Mouse (Mus musculus) mesoderm, embryonic 11.5 days (tissue): ENCODE results near the gene Nckap5.
"Not testable (repeated sequence)": the region's sequence is repeated elsewhere in the genome, so short reads cannot be mapped to it uniquely, and the experiment has no call there.

Experiments used
- DNase-seq: peaks from one replicate; pipeline ENCODE4 v3.0.0-alpha.2; 2012; ENCODE audit warnings: low read depth, low spot score

Nckap5 gene

DNA sequence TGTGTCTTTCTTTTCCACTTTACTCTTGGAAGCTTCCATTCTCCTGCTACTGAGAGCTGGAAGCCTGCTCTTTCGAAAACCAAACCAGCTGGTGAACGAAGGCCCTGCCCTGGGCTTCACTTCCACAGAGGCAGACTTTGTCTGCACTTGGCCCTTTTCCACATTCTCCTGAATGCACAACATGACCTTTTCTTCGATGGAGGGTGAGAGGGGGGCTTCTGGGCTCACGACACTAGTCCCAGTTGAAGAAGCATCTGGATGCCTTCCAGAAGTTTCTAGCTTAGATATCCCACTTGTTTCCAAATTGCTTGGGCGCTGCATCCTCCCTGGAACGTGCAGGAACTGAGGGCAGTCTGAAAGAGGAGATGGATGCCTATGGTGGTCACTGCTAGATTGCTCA is 806.1 kb downstream of the Nckap5 start:
- DNase-seq = no peak

DNA sequence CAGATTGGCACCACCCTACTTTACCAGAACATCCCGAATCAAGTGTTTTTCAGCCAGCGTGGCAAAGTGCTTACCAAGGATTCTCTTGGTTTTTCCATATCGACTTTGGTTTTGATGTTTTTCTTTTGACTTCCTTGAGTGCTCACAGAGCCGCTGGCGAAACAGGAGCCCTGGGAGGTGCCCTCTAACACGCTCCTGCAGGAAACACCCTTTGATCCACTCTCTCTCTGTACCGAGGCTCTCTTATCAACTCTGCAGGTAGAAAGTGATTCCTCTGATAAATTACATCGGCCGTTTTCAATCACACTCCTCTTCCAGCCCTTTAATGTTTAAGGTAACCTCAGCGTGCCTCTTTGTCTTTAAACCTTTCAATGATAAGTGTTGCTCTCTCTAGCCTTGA is 807.6 kb downstream of the Nckap5 start:
- no peak for DNase-seq

DNA sequence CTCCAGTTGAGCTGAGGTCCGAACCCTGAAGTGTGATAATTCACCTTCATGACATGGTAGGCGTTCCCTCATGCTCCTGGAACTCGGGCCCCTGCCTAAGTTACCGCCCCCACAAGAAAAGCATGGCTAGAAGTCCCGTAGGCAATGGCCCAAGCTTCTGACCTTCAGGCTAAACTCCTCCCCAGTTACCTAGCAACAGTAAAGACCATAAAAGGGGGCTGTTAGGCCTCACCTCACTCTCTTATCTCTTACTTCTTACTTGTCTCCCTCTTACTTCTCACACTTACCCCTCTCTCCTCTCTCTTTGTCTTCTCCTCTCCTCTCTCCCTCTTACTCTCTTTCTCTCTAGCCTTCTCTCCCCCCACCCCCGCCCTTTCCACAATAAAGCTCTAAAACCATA is 811.9 kb downstream of the Nckap5 start:
- not testable (repeated sequence) for DNase-seq

DNA sequence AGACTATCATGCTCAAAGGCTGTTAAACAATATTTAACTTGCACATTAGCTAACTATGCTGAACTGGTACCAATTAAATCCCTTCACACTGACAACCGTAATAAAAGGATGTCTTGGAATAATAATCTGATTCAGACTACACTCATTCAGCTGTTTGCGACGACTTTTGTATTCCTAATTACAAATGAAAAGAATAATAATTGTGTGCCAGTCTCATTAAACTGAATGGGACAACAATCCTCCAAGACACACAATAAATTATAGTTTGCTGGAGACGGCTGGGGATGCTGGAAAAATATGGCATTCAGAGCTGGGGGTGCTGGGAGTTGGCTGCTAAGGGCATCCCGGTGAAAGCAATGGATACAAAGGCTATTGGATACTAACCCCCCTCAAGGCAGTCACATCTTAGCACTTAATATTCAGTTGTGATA is 818.9 kb downstream of the Nckap5 start:
- DNase-seq = no peak

DNA sequence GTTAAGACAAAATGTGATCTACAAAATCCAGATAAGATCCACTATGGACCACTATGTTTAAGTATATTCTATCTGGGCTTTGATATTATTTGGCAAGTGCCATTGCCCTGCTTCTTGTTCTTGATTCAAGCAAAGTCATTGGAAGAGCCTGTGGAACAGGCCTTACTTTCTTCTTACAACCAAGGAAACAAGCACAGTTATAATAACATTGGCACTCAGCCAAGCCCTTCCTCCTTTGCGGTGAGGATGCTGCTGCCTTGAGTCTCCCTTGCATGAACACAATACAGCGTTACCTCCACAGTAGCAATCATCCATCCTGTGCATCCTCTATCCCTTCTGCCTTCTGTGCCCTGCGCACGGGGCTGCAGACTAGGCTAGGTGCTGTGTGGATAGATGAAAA is 823.0 kb downstream of the Nckap5 start:
- DNase-seq = no peak

DNA sequence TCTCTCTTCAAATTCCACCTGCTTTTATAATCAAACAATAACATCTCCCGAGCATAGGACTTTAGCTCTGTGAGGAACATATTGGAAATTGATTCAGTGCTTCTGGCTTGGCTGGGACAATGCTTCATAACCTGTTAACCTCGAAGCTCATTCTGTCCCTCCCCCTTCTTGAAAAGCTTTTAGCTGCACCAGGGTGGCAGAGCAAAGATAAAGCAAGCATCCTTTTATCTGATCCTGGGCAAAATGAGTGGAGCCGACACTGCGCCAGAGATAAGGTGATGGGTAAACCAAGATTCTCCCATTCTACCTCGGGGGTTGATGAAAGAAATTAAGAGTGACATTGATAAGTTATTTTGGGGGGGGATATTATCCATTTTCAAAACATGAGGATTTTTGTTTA is 824.9 kb downstream of the Nckap5 start:
- DNase-seq = no peak

DNA sequence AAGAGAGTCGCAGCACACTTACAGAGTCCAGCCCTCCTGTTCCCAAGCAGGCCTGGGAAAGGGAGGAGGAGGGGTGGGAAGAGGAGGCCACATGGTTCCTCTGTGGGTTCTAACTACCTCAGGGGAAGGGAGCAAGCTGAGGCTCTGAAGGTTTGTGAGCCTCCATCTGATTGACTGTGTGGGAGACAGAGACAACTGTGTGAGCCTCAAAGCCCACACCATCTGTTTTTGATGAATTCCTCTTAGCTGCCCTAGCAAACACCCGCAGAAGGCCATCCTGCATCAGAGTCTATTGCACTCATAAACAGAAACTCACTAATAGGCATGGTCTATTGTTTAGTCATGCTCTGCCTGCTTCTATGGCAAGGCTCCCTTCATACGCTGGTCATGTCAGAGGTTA is 834.1 kb downstream of the Nckap5 start:
- peak; percentile 44 for DNase-seq

DNA sequence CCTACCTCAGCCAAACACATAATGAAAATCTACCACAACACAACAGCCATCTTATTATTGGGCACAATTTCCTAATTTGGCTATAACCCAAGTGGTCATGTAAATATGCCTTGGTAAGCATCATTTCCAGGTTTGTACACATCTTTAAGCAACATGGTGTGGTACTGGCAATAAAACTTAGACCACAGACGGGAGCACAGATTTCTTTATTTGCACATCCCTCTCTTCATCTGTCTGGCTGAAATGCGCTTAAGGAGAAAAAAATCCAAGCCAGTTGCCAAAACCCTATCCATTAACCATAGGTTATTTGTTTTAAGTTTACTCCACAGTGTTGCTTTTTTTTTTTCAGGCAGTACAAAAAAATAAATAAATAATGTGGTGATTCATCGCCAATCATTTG is 842.8 kb downstream of the Nckap5 start:
- DNase-seq = no peak

DNA sequence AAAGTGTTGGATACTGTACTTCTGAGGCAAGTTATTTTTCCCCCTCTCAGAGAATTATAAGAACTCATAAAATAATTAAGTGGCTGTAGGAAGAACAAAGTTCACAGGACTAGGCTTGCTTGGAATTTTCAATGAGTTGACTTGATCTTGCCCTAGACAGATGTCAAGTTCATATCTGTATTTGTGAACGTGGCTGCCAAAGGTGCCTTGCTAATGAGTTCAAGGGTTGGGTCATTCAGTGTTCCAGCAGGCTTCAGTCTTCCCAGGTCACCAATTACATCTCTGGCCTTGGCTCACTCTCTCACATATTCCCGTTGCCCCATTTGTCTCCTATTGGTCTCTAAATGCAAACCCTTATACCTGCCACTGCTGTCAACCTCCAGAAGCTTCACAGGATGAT is 846.0 kb downstream of the Nckap5 start:
- no peak for DNase-seq

DNA sequence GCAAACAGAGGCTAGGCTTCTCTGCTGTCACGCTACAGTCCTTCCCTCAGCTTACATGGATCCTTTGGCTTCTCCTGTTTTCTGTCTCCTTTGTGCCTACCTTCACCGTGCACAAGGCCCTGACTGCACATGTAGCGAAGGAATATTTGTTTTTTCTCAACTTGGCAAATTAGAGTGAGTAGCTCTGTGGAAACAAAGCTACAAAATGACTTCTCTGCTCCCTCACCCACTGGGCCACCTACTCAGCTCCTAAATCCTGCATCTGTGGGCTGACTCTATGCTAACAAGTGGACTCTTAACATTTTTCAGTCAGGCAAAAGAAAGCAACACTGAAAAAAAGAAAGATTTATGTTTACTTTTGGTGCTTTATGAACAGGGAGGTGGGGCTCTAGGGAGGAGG is 856.0 kb downstream of the Nckap5 start:
- no peak for DNase-seq

DNA sequence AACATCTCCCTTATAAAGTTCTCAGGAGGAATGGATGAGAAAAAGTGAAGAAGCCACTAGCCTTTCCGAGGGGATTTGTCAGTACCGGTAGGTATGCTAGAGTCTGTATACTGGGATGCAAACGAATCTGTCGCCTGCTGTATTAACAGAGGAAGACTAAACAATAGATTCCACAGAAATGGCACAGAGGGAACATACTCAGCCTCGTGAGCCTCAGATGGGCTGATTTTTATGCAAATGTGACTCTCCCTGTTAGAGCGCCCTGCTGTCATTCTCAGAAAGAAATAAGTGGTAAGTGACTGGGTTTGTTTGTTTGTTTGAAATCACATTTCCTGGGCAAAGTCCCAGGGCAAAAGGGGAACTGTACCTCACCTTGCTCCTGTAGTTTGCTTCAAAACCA is 858.7 kb downstream of the Nckap5 start:
- DNase-seq = no peak

DNA sequence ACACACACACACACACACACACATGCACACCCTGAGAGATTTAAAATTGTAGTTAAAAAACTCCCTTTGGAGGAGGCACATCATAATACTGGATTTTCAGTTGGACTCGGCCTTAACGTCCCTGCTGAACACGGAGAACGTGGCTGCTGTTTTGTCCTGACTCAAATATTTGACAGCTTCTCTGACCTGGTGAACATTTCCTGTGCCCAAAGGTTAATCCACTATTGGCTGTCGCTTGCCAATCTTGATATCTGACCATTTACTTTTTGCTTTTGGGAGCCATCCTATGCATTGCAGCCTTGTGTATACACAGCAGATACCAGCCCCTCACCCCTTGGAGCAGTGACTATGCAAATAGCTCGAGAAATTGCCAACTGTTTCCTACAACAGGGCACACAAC is 862.9 kb downstream of the Nckap5 start:
- no peak for DNase-seq

DNA sequence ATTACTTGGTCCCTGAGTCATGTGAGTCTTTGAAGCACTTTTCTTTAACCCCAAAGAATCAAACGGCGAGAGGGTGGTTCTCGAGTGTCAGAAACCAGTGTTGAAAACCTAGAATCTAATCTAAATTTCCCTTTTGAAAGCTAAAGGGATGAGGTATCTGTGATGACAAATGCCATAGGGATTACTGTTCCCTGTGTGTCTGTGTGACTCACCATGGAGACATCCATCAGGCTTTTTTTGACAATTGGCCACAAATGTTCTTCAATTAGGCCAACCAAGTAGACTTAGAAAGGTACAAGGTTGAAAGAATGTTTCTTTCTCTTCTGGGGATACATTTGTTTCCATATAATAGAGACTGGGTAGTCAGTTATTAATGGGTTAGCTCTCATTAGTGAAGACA is 879.6 kb downstream of the Nckap5 start:
- no peak for DNase-seq

DNA sequence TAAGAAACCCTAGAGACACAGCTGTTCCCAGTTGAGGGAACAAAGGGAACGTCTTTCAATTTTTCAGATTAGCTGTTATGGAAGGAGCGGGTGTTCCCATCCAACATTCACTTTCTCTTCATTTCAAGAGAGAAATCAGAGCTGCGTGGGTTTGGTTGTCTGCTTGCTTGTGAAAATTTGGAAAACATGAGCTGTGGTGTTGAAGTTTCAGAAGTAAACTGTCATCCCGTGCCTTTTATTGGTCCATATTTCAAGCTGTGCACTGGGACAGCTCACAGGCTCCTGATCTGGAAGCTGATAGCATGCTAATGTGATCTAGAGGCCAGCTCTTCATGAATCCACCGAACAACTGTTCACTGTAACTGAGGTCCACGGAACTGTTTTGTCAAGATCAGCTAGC is 881.5 kb downstream of the Nckap5 start:
- no peak for DNase-seq

DNA sequence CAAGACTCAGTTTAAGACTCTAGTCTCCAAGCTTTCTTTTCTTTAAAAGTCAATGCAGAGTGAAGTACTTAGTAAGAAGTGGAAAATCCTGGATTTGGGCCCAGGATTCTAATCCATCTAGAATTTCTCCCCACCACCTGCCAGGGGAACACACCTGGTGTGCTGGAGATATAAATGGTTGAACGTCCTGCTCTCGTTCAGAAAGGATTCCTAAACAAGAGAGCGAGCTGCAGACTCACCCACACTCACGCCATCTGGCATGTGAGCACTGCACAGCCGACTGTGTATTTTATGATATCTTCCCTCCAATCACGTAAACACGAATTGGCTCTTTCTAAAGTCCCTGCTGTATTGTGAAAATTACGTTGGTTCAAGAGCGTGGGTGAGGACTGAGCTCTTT is 885.5 kb downstream of the Nckap5 start:
- no peak for DNase-seq

DNA sequence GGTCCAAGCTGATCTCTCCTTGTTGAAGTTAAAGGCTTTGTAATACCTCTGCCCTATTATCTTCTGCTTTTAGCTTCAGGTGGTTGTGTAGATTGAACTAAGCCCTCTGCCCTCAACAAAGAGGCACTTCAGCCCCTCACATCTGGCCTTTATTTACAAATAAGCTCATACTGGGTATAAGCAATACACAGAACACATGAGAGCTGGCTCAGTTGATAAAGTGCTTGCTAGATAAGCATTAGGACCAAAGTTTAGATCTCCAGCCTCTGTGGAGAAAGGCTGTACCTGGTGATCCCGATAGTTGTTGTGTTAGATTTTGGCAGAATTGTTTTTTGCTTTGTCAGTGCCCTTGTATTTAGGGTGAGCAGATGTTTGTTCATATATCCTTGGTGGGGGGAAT is 887.3 kb downstream of the Nckap5 start:
- no peak for DNase-seq

DNA sequence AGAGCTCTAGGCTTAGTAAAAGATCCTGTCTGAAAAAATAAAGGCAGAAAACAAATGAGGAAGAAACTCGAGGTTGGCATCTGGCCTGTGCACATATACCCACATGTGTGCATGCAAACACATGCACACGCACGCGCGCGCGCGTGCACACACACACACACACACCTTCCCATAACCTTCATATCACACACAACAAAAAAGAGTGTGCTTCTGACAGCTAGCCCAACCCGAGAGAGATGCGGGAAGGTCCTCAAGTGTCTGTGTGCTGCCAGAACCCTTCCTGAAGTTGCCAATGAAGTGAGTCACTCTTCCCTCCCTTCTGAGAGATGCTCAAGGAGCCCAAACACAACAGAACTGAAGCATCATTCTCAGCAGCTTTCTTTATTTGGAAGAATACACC is 905.1 kb downstream of the Nckap5 start:
- DNase-seq = no peak

DNA sequence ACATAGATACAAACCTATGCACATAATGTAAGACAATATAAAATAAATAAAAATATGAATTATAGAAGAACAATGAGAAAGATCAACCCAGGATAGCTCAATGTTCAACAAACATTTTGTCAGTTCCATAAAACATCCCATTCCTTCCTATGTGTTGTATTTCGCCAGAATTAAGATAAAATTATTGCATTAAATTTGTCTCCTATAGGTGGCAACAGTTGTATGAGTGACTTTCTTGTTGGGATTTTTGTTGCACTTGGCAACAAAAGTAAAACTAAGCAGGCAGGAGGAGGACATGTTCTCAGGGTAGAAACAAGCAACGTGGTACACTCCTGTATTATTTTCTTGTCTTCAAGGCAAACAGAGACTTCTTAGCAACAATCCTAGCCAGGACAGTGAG is 907.5 kb downstream of the Nckap5 start:
- no peak for DNase-seq

DNA sequence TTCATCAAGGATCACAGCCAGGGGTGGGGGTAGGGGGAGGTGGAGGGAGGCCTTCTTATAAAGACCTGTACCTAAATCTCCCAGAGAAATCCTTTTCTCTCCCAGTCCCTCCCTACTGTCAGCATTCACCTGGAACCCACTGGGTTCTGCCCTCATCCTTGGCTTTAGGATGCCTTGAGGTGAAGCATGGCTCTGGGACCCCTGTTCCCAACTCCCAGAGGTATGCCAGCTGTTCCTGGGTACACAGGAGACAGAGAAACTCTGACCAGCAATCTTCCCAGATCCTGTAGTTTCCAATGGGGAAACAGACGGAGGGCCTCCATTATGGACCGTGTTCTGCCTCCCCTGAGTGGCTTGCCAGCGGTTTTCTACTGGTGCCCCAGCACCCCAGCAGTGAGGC is 909.9 kb downstream of the Nckap5 start:
- no peak for DNase-seq

DNA sequence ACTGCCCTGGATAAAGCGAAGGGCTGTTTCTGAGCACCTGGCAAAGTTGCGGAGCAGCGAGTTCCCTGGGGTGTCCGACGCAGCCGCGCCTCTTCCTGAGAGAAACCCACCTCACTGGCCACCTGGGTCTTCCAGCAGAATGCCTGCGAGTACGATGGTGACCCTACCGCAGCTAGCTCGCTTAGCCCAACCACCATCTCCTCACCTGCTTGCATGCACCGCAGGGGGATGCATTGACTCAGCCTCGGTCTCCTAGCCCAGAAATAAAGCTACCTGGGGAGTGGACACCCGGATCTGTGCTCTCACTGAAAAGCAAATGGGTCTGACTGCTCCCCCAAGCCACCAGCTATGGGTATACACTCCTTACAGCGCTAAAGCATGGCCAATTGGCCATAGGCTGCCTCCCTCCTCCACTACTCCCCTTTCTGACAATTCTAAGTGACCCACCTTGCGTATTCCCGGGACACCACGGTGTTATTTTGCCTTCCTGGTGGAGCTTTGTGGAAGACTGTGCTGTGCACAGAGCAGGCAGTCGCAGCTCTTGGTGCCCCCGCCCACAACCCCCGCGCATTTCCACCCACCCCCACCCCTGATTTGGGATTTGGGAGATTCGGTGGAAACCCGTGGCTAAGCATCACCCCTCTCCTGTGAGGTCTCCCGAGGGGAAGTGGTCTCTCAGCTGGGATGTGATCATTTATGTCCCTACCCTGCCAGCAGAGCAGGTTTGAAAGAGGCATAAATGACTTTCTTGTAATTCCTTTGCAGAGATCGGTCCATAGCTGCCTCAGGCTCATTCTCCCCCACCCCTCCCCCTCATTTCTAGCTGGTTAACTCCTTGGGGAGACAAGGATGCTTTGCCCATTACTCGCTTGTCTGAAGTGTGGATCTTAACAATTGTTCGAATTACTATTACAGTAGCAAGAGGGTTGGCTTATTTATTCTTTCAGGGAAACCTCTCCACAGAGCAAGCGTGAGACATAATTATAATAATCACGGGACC is 917.7 kb downstream of the Nckap5 start, which contains the start of gene Lypd1:
Gene Lypd1, minus strand, starts transcription at position 501 of the 1,000 bp plus-strand sequence.
- DNase-seq = peak; percentile 21

DNA sequence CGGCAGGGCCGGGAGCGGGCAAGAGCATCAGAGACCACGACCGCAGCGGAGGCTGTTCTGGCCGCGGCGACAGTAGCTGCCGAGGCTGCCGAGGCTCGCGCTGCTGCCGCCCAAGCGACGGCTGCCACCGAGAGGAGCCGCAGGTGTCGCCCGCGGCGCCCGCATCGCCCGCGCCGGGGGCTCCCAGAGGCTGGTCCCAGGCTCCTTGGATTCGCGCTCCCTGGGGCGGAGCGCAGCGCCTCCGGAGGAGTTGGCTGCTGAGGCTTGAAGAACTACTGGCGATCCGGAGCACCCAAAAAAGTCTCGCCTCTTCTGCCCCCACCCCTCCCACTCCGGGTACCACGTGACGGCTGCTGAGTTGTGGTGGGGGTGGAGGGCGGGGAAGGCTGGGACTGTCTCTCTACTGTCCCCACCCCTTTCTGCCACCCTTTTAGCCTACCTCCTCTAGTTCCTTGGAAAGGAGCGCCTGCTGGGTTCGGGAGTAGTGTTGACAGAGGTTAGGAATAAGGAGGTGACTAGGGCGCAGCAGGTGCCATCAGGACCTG is 918.6 kb downstream of the Nckap5 start:
- peak; percentile 28 for DNase-seq

DNA sequence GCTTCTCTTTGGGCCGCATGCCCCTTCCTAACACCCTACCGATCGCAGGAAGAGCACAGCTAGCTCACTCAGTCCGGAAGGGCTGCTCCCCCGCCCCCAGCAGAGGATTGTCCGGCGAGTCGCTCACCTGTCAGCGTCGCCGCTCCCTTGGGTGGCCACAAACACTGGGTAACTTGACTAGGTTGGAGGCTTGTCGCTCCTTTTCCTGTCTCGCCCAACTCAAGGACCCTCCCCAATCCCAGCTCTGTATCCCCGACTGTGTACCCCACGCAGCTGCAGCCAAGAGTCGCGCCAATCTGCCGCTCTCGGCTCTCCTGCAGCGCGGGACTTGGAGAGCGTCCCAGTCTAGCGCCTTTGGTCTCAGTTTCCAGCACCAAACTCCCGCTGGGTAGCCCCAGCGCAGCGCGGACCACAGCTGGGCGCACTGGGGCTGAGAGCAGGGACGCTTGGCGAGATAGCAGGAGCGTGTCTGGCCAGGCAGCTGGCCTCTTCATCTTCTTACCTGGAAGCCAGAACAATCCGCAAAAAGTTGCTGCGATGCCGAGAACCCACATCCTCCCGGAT is 919.2 kb downstream of the Nckap5 start:
- DNase-seq = peak; percentile 41

DNA sequence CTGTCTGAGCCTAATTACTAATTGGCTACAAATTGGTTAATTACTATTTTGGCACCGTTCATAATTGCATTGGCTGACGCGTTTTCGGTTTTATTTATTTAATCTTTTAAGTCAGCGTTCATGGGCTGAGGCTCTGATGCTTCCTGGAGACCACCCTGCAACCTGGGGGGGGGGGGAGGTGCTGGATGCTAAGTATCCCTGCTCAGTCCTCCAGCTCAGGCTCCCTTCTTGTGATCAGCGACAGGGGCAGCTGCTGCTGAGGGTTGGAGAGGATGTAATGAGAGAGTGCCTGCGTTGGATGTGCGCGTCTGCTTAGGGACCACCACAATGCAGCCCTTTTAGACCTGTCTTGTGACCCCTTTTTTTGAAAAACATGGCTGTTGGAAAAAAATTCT is 919.7 kb downstream of the Nckap5 start:
- peak; percentile 20 for DNase-seq
